Mouse (Mus musculus) left cerebral cortex, adult 6 months (tissue): ENCODE results near the gene Cxcl5. TPM values are rescaled to one million over a fixed set of nuclear protein-coding genes. Genes with fewer than 3 reads are reported as not detected.

Experiments used
- long read RNA-seq, 2 experiments: library from polyadenylated mRNA; unstranded; transcript quantifications; one replicate each; pipeline ENCODE4 v2.0.0; 2019 to 2020
- polyA plus RNA-seq: library from polyadenylated mRNA; unstranded; fragments of <200 nt; fragmentation: Nextera tagmentation; gene quantifications from 2 replicates; pipeline ENCODE4 v1.2.3, GENCODE M21; 2021

Cxcl5 gene
- polyA plus RNA-seq: 0.45 and 1.4 TPM in 2 replicates
- long read RNA-seq, experiment 1: 0 reads
- long read RNA-seq, experiment 2, partial matches to known transcripts: 0 of 2 reads
- long read RNA-seq, experiment 2, other reads (novel, unspliced or antisense): 1 of 2 reads

DNA sequence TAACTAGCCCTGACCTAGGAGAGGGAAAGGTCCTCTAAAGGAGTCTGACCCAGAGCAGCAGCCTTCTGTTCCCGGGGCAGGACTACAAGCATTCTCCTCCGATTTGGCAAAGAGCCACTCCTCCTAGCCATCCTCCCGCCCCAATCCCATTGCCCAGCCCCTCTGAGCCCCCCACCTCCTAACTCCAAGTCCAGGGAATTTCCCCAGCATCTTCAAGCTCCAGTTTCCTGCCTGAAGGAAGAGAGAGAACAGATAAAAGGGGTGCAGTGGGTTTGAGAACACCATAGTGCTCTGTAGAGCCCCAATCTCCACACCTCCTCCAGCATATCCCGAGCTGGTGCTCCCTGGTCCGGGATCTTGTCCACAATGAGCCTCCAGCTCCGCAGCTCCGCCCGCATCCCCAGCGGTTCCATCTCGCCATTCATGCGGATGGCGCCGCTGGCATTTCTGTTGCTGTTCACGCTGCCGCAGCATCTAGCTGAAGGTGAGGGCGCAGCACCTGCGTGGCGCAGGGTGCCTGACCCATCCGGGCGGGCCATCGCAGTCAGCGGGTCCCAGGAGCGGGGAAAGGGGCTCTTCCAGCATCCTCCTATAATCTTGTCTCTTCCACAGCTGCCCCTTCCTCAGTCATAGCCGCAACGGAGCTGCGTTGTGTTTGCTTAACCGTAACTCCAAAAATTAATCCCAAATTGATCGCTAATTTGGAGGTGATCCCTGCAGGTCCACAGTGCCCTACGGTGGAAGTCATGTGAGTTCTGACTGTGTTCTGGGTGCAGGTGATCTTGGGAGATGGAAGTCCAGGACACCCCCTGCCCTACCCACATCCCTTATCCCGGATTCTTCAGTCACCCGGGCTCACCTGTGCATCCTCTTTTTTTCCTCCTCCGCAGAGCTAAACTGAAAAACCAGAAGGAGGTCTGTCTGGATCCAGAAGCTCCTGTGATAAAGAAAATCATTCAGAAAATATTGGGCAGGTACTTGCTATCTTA is at the start of gene Cxcl5:
Gene Cxcl5, plus strand, starts transcription at position 284 of the 989 bp plus-strand sequence.

GRCm38 (mm10) chr5:90768218-90768617 is 9.1 kb downstream of the Cxcl5 start, which contains the start of gene Ppbp:
Ppbp (plus strand) TSS chr5:90768518.

GRCm38 (mm10) chr5:90771880-90772653 is 12.9 kb downstream of the Cxcl5 start, which contains the start of gene Pf4:
Pf4 (plus strand) TSS chr5:90772435.

DNA sequence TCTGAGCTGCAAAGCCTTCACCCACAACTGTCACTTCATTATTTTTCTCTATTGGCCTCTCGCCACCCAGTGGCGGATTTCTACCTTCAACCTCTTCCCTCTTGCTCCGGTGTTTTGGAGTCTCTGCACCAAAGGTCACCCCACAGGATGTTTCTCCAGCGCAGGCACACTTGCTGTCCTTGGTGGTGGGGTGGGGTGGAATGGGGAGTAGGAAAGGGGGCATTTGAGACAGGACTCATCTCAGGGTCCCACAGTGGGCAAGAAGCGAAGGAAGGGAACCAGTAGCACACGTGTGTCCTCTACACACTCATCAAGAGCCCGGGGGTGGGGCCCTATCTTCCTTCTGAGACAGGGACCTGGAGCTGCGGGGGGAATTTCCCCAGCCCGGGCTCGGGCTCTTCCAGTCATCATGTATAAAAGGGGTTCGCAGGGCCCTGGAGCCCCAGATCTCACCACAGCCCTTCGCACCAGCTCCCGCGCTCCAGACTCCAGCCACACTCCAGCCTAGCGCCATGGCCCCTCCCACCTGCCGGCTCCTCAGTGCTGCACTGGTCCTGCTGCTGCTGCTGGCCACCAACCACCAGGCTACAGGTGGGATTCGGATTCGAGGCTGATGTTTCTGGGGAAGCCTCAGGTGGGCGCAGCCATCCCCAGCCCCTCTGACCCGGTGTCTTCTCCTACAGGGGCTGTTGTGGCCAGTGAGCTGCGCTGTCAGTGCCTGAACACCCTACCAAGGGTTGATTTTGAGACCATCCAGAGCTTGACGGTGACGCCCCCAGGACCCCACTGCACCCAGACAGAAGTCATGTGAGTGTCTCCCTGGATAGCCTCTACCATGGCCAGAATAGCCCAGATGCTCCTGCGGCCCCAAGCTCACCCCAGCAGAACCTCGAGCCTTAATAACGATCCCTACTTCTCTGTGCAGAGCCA is 26.8 kb downstream of the Cxcl5 start, which contains the start of gene Cxcl3:
Gene Cxcl3, plus strand, starts transcription at position 445 of the 930 bp plus-strand sequence.

DNA sequence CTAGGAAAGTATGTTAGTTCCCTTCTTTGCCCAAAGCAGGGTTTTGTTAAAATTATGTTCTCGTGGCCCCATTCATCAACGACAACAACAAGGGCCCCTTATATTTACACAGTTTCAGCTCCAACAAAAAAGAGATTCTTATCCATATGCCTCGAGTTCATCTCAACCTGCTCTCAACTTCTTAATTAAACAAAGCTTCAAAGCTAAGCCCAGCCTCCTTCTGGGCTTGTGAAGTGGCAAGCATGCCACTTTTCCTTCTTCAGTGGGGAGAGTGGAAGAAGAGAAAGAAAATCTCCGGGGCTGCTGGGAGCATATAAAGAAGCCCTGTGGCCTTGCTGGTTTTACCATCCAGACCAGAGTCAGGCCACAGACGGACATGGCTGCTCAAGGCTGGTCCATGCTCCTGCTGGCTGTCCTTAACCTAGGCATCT is 35.0 kb downstream of the Cxcl5 start, which contains the start of gene Cxcl15:
Gene Cxcl15, plus strand, starts transcription at position 340 of the 431 bp plus-strand sequence.

Other genes with a start within 250 kb of the Cxcl5 start
- not detected in 2 replicates for gene Afm, start 240.4 kb upstream of the Cxcl5 start, polyA plus RNA-seq
- gene 5830473C10Rik, start 198.3 kb upstream of the Cxcl5 start, polyA plus RNA-seq: not detected in 2 replicates
- 0.43 and 0.61 TPM in 2 replicates for gene Rassf6, start 118.7 kb upstream of the Cxcl5 start, polyA plus RNA-seq
- not detected in 2 replicates for gene Ppbp, start 9.2 kb downstream of the Cxcl5 start, polyA plus RNA-seq
- gene Pf4, start 13.1 kb downstream of the Cxcl5 start, polyA plus RNA-seq: 14.3 TPM in 2 replicates
- gene Cxcl3, start 26.7 kb downstream of the Cxcl5 start, polyA plus RNA-seq: not detected in 2 replicates
- gene Cxcl15, start 35.2 kb downstream of the Cxcl5 start, polyA plus RNA-seq: not detected in 2 replicates
- 0.05 TPM in 1 of 2 replicates, not detected in the other for gene Cxcl1, start 131.9 kb downstream of the Cxcl5 start, polyA plus RNA-seq
- gene Cxcl2, start 144.5 kb downstream of the Cxcl5 start, polyA plus RNA-seq: not detected in 2 replicates
- gene Mthfd2l, start 171.8 kb downstream of the Cxcl5 start, polyA plus RNA-seq: 6.9 and 32.8 TPM in 2 replicates